Mouse (Mus musculus) hindbrain, embryonic 14.5 days (tissue): ENCODE measurements around the gene Avpi1. TPM values are rescaled to one million over a fixed set of nuclear protein-coding genes. Genes with fewer than 3 reads are reported as not detected.
"Not testable (repeated sequence)": the region's sequence is repeated elsewhere in the genome, so short reads cannot be mapped to it uniquely, and the experiment has no call there.

Experiments
- ATAC-seq: fragments of 200-750 bp; cut with Nextera tagmentation; 2 replicates; pipeline ENCODE4 v1.8.0; 2017; ENCODE audit warnings: moderate number of reproducible peaks, mild to moderate bottlenecking, moderate TSS enrichment, moderate library complexity; ENCODE audit not compliant: low FRiP score
- DNase-seq: peaks from one replicate; pipeline ENCODE4 v3.0.0-alpha.2; 2015; ENCODE audit warnings: low spot score
- H3K27ac ChIP-seq: fragments of 300-500 bp; sonication (generic); 2 replicates; pipeline ENCODE4 v1.5.1; 2014; ENCODE audit warnings: mild to moderate bottlenecking, moderate library complexity
- H3K27me3 ChIP-seq: fragments of 300-500 bp; sonication (generic); 2 replicates; pipeline ENCODE4 v1.6.1; 2014; ENCODE audit warnings: mild to moderate bottlenecking, low read length, mixed read lengths; ENCODE audit not compliant: control insufficient read depth, insufficient read depth
- H3K36me3 ChIP-seq: fragments of 300-500 bp; sonication (generic); replicated peaks from 2 replicates; pipeline ENCODE4 v1.6.1; 2014; ENCODE audit not compliant: control insufficient read depth, insufficient read depth
- H3K4me1 ChIP-seq: fragments of 300-500 bp; sonication (generic); replicated peaks from 2 replicates; pipeline ENCODE4 v1.6.1; 2014; ENCODE audit warnings: antibody characterized with exemption, low read length, mixed read lengths; ENCODE audit not compliant: control insufficient read depth, insufficient read depth
- H3K4me2 ChIP-seq: fragments of 300-500 bp; sonication (generic); replicated peaks from 2 replicates; pipeline ENCODE4 v1.6.1; 2014; ENCODE audit warnings: mild to moderate bottlenecking, moderate library complexity
- H3K4me3 ChIP-seq: fragments of 300-500 bp; sonication (generic); replicated peaks from 2 replicates; pipeline ENCODE4 v1.5.1; 2014; ENCODE audit warnings: mild to moderate bottlenecking, low read length
- H3K9ac ChIP-seq: fragments of 300-500 bp; sonication (generic); 2 replicates; pipeline ENCODE4 v1.6.1; 2014
- H3K9me3 ChIP-seq: fragments of 300-500 bp; sonication (generic); 2 replicates; pipeline ENCODE4 v1.6.1; 2016; ENCODE audit warnings: low read length; ENCODE audit not compliant: control insufficient read depth
- WGBS: fragments of 180-500 bp; shearing (Covaris S2); extraction: QIAGEN DNeasy Blood & Tissue Kit; methylation state at CpG from one replicate; pipeline ENCODE4 v1.1.7; 2014; 5-methylcytosine and 5-hydroxymethylcytosine counted together
- polyA plus RNA-seq: library from polyadenylated mRNA; unstranded; fragments of >200 nt; fragmentation: Nextera tagmentation; extraction: Ambion mirVana; gene quantifications from 2 replicates; pipeline ENCODE4 v1.2.1, GENCODE M21; 2014

The Avpi1 gene
- polyA plus RNA-seq, 1 experiment from 2014 or later, result 7.9 TPM

GRCm38 (mm10) chr19:42090637-42091141, 38.2 kb downstream of the Avpi1 start:
- Histone ChIP-seq H3K27ac (peak overlapping the region; percentile 87), H3K4me2 (peak overlapping the region; percentile 93), H3K27me3 (no peaks in the 10 kb centered on the region), H3K9ac (peak overlapping the region; percentile 87), H3K36me3 (peaks cover 11% of the 10 kb centered on the region), H3K4me1 (peaks cover 26% of the 10 kb centered on the region), H3K4me3 (peak overlapping the region; percentile 95), H3K9me3 (no peaks in the 10 kb centered on the region)
- WGBS, result under 1% methylated on average over 52 of the region's 52 CpGs
- peak; percentile 64 for ATAC-seq
- peak; percentile 29 for DNase-seq

- DNase-seq (peak; percentile 98), ATAC-seq (peak; percentile 98)
- Histone ChIP-seq H3K4me1 (peaks cover 29% of the 10 kb centered on the region), H3K4me2 (peak within 1 kb of the TSS; percentile 93), H3K9ac (peak within 1 kb of the TSS; percentile 87), H3K27me3 (no peaks in the 10 kb centered on the region), H3K27ac (peak within 1 kb of the TSS; percentile 87), H3K4me3 (peak within 1 kb of the TSS; percentile 95), H3K9me3 (no peaks in the 10 kb centered on the region), H3K36me3 (peaks cover 11% of the 10 kb centered on the region; the same call in 1 of the 2 replicates)
- 1% methylated on average over 55 of the region's 55 CpGs for WGBS
These were observed 38.9 kb downstream of the Avpi1 start, which contains the start of gene Pi4k2a for GRCm38 (mm10) chr19:42089748-42090595. Pi4k2a (plus strand) TSS chr19:42090470.

DNA sequence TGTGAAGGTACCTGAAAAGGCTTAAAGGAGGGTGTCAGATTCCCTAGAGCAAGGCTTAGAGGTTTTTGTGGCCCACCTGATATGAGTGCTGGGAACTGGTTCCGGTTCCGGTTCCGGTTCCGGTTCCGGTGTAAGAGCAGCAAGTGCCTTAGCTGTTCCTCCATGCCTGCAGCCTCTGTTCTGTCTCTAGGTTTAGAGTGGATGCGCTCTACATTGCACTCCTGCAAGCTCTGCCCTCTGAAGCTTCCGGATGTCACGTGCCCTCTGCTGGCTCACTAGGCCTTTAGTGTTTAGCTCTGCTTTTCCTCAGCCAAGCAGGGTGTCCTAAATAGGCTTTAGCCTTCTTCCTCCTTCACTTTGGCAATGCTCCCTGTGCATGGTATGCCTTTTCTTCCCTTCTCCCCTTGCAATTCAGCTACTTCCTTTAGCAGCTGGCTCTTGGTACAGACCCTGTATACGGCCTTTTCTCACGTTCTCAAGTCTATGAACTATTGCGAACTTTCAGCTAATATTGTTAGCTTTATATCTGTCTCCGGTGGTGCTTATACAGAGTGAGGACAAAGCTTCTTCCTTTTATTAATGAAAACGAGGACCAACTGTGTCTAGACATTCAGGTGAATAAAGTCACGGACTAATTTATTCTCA, 39.6 kb downstream of the Avpi1 start:
- DNase-seq (peak; percentile 38), ATAC-seq (no peak)
- Histone ChIP-seq H3K27me3 (no peaks in the 10 kb centered on the region), H3K4me2 (peak overlapping the region; percentile 93), H3K27ac (peak overlapping the region; percentile 82), H3K4me1 (peaks cover 29% of the 10 kb centered on the region), H3K9me3 (no peaks in the 10 kb centered on the region), H3K4me3 (peak overlapping the region; percentile 95), H3K36me3 (0 out of 2 replicates have a peak, but pooled peaks cover 6% of the 10 kb centered on the region), H3K9ac (peak overlapping the region; percentile 55; the same call in 1 of the 2 replicates)
- WGBS, result 22% methylated on average over 14 of the region's 14 CpGs

GRCm38 (mm10) chr19:42086166-42086565, 42.7 kb downstream of the Avpi1 start, which contains the start of gene Morn4:
Morn4 (minus strand) TSS chr19:42086357.
- H3K27ac ChIP-seq, result peak within 1 kb of the TSS; percentile 78
- H3K9ac ChIP-seq, result peak within 1 kb of the TSS; percentile 85
- H3K4me2 ChIP-seq, result peak within 1 kb of the TSS; percentile 81
- no peaks in the 10 kb centered on the region for H3K27me3 ChIP-seq
- H3K36me3 ChIP-seq, result no peaks in the 10 kb centered on the region
- WGBS, result under 1% methylated on average over 21 of the region's 21 CpGs
- peak within 1 kb of the TSS; percentile 84 for H3K4me3 ChIP-seq
- H3K9me3 ChIP-seq, result no peaks in the 10 kb centered on the region
- H3K4me1 ChIP-seq, result peaks cover 19% of the 10 kb centered on the region
- DNase-seq, result peak; percentile 93
- peak; percentile 85 for ATAC-seq

DNA sequence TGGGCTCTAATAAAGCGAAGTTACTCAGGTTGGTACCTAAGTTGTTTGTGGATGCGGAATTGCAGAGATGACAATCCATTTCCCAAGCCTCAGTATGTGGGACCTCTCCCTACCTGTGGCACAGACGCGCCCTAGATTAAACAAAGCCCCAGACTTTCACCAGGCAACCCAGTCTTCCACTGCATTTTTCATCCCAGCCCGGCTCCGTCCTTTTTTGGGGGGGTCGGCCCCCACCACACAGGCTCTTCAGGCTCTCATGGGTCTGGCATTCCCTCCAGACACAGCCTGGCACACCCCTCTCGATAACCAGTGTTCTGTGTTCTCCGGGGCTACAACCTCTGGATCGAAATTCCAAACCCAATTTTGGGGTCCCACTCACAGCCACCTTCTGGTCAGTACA, 43.2 kb downstream of the Avpi1 start:
- no peak for DNase-seq
- WGBS, result 7% methylated on average over 10 of the region's 10 CpGs
- no peaks in the 10 kb centered on the region for H3K9me3 ChIP-seq

DNA sequence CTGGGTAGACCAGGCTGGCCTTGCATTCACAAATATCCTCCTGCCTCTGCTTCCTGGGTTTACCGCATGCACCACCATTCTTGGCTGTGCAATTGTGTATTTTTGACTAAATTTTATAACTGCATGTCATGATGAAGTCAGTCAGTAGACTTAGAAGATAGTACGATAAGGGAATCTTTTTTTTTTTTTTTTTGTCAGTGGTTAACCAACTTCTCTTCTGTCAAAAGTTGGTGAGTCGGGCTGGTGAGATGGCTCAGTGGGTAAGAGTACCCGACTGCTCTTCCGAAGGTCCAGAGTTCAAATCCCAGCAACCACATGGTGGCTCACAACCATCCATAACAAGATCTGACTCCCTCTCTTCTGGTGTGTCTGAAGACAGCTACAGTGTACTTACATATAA, 47.2 kb downstream of the Avpi1 start:
- not testable (repeated sequence) for H3K9me3 ChIP-seq, H3K4me1 ChIP-seq, H3K4me2 ChIP-seq, DNase-seq, ATAC-seq, H3K4me3 ChIP-seq, H3K27ac ChIP-seq, H3K9ac ChIP-seq, H3K27me3 ChIP-seq
- 97% methylated on average over 5 of the region's 5 CpGs for WGBS
- H3K36me3 ChIP-seq, result peaks cover 16% of the 10 kb centered on the region

More for the DNA sequence above, 43.2 kb downstream of the Avpi1 start:
- Histone ChIP-seq H3K27me3 (no peaks in the 10 kb centered on the region), H3K4me3 (peak overlapping the region; percentile 84), H3K36me3 (no peaks in the 10 kb centered on the region), H3K4me2 (peak overlapping the region; percentile 81), H3K27ac (peak overlapping the region; percentile 78), H3K9ac (peak overlapping the region; percentile 85), H3K4me1 (peaks cover 17% of the 10 kb centered on the region)
- ATAC-seq, result no peak

GRCm38 (mm10) chr19:42080469-42080868, 48.4 kb downstream of the Avpi1 start:
- Histone ChIP-seq H3K4me3 (no peak overlapping the region), H3K4me2 (no peak overlapping the region), H3K27ac (no peak overlapping the region), H3K9me3 (no peaks in the 10 kb centered on the region), H3K36me3 (peaks cover 27% of the 10 kb centered on the region), H3K27me3 (no peaks in the 10 kb centered on the region), H3K4me1 (0 out of 2 replicates have a peak, but pooled peaks cover 2% of the 10 kb centered on the region), H3K9ac (no peak overlapping the region; the same call in 1 of the 2 replicates)
- 83% methylated on average over 11 of the region's 11 CpGs for WGBS
- ATAC-seq (no peak), DNase-seq (no peak)

- Histone ChIP-seq H3K4me1 (no peaks in the 10 kb centered on the region), H3K27ac (no peak overlapping the region), H3K36me3 (peaks cover 32% of the 10 kb centered on the region), H3K9ac (no peak overlapping the region), H3K9me3 (no peaks in the 10 kb centered on the region), H3K4me2 (no peak overlapping the region), H3K27me3 (no peaks in the 10 kb centered on the region), H3K4me3 (no peak overlapping the region)
- WGBS, result 84% methylated on average over 5 of the region's 5 CpGs
- ATAC-seq, result no peak
- DNase-seq, result no peak
These were observed 48.9 kb downstream of the Avpi1 start for GRCm38 (mm10) chr19:42079950-42080349.

- ATAC-seq (no peak), DNase-seq (no peak)
- Histone ChIP-seq H3K4me2 (no peak overlapping the region), H3K27me3 (no peaks in the 10 kb centered on the region), H3K36me3 (peaks cover 42% of the 10 kb centered on the region), H3K9ac (no peak overlapping the region), H3K4me1 (no peaks in the 10 kb centered on the region), H3K4me3 (no peak overlapping the region), H3K9me3 (no peaks in the 10 kb centered on the region), H3K27ac (no peak overlapping the region)
- 98% methylated on average over 12 of the region's 12 CpGs for WGBS
These were observed 49.9 kb downstream of the Avpi1 start for GRCm38 (mm10) chr19:42079006-42079405.
